ENCODE assay signal across 9 mouse cellular contexts in genomic region chr4:126601597-126602444, GRCm38 (mm10). TPM values are rescaled to one million over a fixed set of nuclear protein-coding genes. Genes with fewer than 3 reads are reported as not detected.
DNase-seq lines count a peak whose midpoint lies in the region; ATAC-seq lines count a peak whose summit lies in the region.
"Had no signal": no experiment of that assay in that cellular context is flagged by ENCODE, and none has a peak within 500 bp of the region (broad histone marks: within the 10 kb centered on the region; RNA-seq: fewer than 3 reads in every experiment).

No protein-coding gene starts in this region.

- H3K9me3 ChIP-seq in embryonic facial prominence, embryonic 13.5 days: no peaks in the 10 kb centered on the region
- H3K9me3 ChIP-seq in hindbrain, embryonic 15.5 days: no peaks in the 10 kb centered on the region
- H3K9me3 ChIP-seq in midbrain, embryonic 14.5 days (ENCODE audit: control insufficient read depth, low read length): no peaks in the 10 kb centered on the region
- H3K9me3 ChIP-seq: G1E had no signal

- no peaks in the 10 kb centered on the region for H3K36me3 ChIP-seq in embryonic facial prominence, embryonic 13.5 days
- no peaks in the 10 kb centered on the region for H3K36me3 ChIP-seq in hindbrain, embryonic 15.5 days
- no peaks in the 10 kb centered on the region for H3K36me3 ChIP-seq in midbrain, embryonic 14.5 days (ENCODE audit: control insufficient read depth, insufficient read depth, low read length)
- H3K36me3 ChIP-seq: G1E had no signal

- intact Hi-C loops in left cerebral cortex, postnatal 14 days (cut with DNase I): loop anchor here (5.0 kb wide), 1 partner anchor 235 kb away; no protein-coding TSS in a partner anchor

- ATAC-seq in embryonic facial prominence, embryonic 13.5 days (ENCODE audit: insufficient number of reproducible peaks, insufficient read depth, low FRiP score, low TSS enrichment, low read depth): peak; percentile 71; the same call in 1 of the 2 replicates
- ATAC-seq in hindbrain, embryonic 15.5 days (ENCODE audit: low FRiP score, low read depth): peak; percentile 83
- peak; percentile 78 for ATAC-seq in midbrain, embryonic 14.5 days (ENCODE audit: low FRiP score, low TSS enrichment)
- no peak for ATAC-seq in granulocyte monocyte progenitor cell, adult 5-6 weeks (replicated peaks; ENCODE audit: poor library complexity, severe bottlenecking)

- H3K27ac ChIP-seq in embryonic facial prominence, embryonic 13.5 days: 0 out of 2 replicates have a peak overlapping the region, but pooled peaks have one; percentile 34
- no peak overlapping the region for H3K27ac ChIP-seq in hindbrain, embryonic 15.5 days (replicated peaks)
- no peak overlapping the region for H3K27ac ChIP-seq in midbrain, embryonic 14.5 days (replicated peaks; ENCODE audit: low read depth, low read length)

- DNase-seq in left cerebral cortex, postnatal 14 days (ENCODE audit: low spot score in 2 of 2): peak; percentile 27 to 30
- DNase-seq in left cerebral cortex, adult 8-10 months (ENCODE audit: low spot score in 2 of 2): no peak
- DNase-seq in layer of hippocampus, postnatal 25 days (ENCODE audit: extremely low spot score in 1 of 2, low spot score in 1 of 2): peak; percentile 14 to 24
- DNase-seq in midbrain, embryonic 14.5 days: peak; percentile 84
- DNase-seq in natural killer cell, adult 2 months (ENCODE audit: low spot score in 2 of 2): no peak

- 24% methylated on average over 21 of the region's 22 CpGs for WGBS in embryonic facial prominence, embryonic 13.5 days
- 22% methylated on average over 21 of the region's 22 CpGs for WGBS in hindbrain, embryonic 15.5 days
- 25% methylated on average over 18 of the region's 22 CpGs for WGBS in midbrain, embryonic 14.5 days

- no peaks in the 10 kb centered on the region for H3K27me3 ChIP-seq in embryonic facial prominence, embryonic 13.5 days
- H3K27me3 ChIP-seq in hindbrain, embryonic 15.5 days: peaks cover 26% of the 10 kb centered on the region
- peaks cover 50% of the 10 kb centered on the region for H3K27me3 ChIP-seq in midbrain, embryonic 14.5 days (ENCODE audit: control insufficient read depth, insufficient read depth, low read length)

- H3K4me1 ChIP-seq in embryonic facial prominence, embryonic 13.5 days: peaks cover 12% of the 10 kb centered on the region
- peaks cover 11% of the 10 kb centered on the region for H3K4me1 ChIP-seq in hindbrain, embryonic 15.5 days (replicated peaks)
- H3K4me1 ChIP-seq in midbrain, embryonic 14.5 days (ENCODE audit: control insufficient read depth, insufficient read depth, low read length): peaks cover 8% of the 10 kb centered on the region

- peak overlapping the region; percentile 55 for H3K4me2 ChIP-seq in embryonic facial prominence, embryonic 13.5 days
- H3K4me2 ChIP-seq in hindbrain, embryonic 15.5 days: peak overlapping the region; percentile 44
- peak overlapping the region; percentile 39 for H3K4me2 ChIP-seq in midbrain, embryonic 14.5 days (ENCODE audit: low read length)

- H3K9ac ChIP-seq in embryonic facial prominence, embryonic 13.5 days: peak overlapping the region; percentile 38; the same call in 1 of the 2 replicates
- H3K9ac ChIP-seq in hindbrain, embryonic 15.5 days: no peak overlapping the region
- H3K9ac ChIP-seq in midbrain, embryonic 14.5 days (replicated peaks; ENCODE audit: low read length): no peak overlapping the region

- H3K4me3 ChIP-seq in embryonic facial prominence, embryonic 13.5 days: peak overlapping the region; percentile 20; the same call in 1 of the 2 replicates
- H3K4me3 ChIP-seq in hindbrain, embryonic 15.5 days: peak overlapping the region; percentile 6; the same call in 1 of the 2 replicates
- H3K4me3 ChIP-seq in midbrain, embryonic 14.5 days (replicated peaks; ENCODE audit: low read depth, low read length): no peak overlapping the region

RNA-seq across cellular contexts. Expression of gene 5730409E04Rik, which starts 7.8 kb away (rescaled TPM):
- total RNA-seq in left cerebral cortex, postnatal 14 days (2021): 10 to 100 TPM; 86.1 to 89.8 TPM
- 10 to 100 TPM; 75.6 to 81.7 (median 76.6) TPM for total RNA-seq in left cerebral cortex, adult 8-10 months (2022)
- 5.0 and 5.6 TPM in 2 replicates for polyA plus RNA-seq in embryonic facial prominence, embryonic 13.5 days (2015; fragmentation: Nextera tagmentation; extraction: Ambion mirVana)
- polyA plus RNA-seq in hindbrain, embryonic 15.5 days (2015; fragmentation: Nextera tagmentation; extraction: Ambion mirVana): 16.4 and 18.9 TPM in 2 replicates
- 10 to 100 TPM; 67.6 to 70.2 TPM for total RNA-seq in layer of hippocampus, postnatal 25 days (2021)
- 8.1 and 14.5 TPM in 2 replicates for polyA plus RNA-seq in midbrain, embryonic 14.5 days (2014; fragmentation: Nextera tagmentation; extraction: Ambion mirVana)
- 0.88 and 1.2 TPM in 2 replicates for total RNA-seq in granulocyte monocyte progenitor cell, adult 5-6 weeks (2014; fragmentation: Nextera tagmentation)
- total RNA-seq in granulocyte monocyte progenitor cell, adult 5-6 weeks (2017): 2.3 and 2.5 TPM in 2 replicates
- total RNA-seq: G1E had no signal
- polyA plus RNA-seq: G1E had no signal

RNA-seq across cellular contexts. Expression of gene Clspn, which starts 45.1 kb away (rescaled TPM):
- 1 to 10 TPM; 1.1 to 2.0 TPM for total RNA-seq in left cerebral cortex, postnatal 14 days (2021)
- 1 to 10 TPM; 2.3 to 3.3 (median 3.0) TPM for total RNA-seq in left cerebral cortex, adult 8-10 months (2022)
- 48.1 and 49.7 TPM in 2 replicates for polyA plus RNA-seq in embryonic facial prominence, embryonic 13.5 days (2015; fragmentation: Nextera tagmentation; extraction: Ambion mirVana)
- polyA plus RNA-seq in hindbrain, embryonic 15.5 days (2015; fragmentation: Nextera tagmentation; extraction: Ambion mirVana): 8.8 and 9.5 TPM in 2 replicates
- 1 to 10 TPM; 1.1 to 2.5 TPM for total RNA-seq in layer of hippocampus, postnatal 25 days (2021)
- 5.0 and 8.1 TPM in 2 replicates for polyA plus RNA-seq in midbrain, embryonic 14.5 days (2014; fragmentation: Nextera tagmentation; extraction: Ambion mirVana)
- total RNA-seq in granulocyte monocyte progenitor cell, adult 5-6 weeks (2014; fragmentation: Nextera tagmentation): 37.8 and 57.9 TPM in 2 replicates
- 53.5 and 91.2 TPM in 2 replicates for total RNA-seq in granulocyte monocyte progenitor cell, adult 5-6 weeks (2017)

Comparison
In these comparisons a context has a peak if more than half of its experiments do, and no peak if none do; other contexts are left out.
1. DNase-seq: peak in left cerebral cortex, postnatal 14 days (2 of 2), layer of hippocampus, postnatal 25 days (2 of 2) and midbrain, embryonic 14.5 days (single experiment); none in left cerebral cortex, adult 8-10 months (0 of 2) and natural killer cell, adult 2 months (0 of 2).
2. RNA of gene 5730409E04Rik, which starts 7.8 kb away (total RNA-seq): 86.1 to 89.8 TPM in left cerebral cortex, postnatal 14 days, 75.6 to 81.7 TPM in left cerebral cortex, adult 8-10 months and 67.6 to 70.2 TPM in layer of hippocampus, postnatal 25 days; 0.88 to 2.5 TPM in granulocyte monocyte progenitor cell, adult 5-6 weeks; every median in the first group is over 10 times any median in the second.
3. RNA of gene Clspn, which starts 45.1 kb away (total RNA-seq): 37.8 to 91.2 TPM in granulocyte monocyte progenitor cell, adult 5-6 weeks; 2.3 to 3.3 TPM in left cerebral cortex, adult 8-10 months, 1.1 to 2.5 TPM in layer of hippocampus, postnatal 25 days and 1.1 to 2.0 TPM in left cerebral cortex, postnatal 14 days; every median in the first group is over 4 times any median in the second.
4. Peak in every context shown above with its lines, with median percentiles within 50 percentile points of each other: H3K4me2 ChIP-seq.